Mouse (Mus musculus) 3T3-L1 (cell line): ENCODE results near the gene Myh9.
A peak's percentile ranks its signal among the peaks of the same experiment; 100 is the strongest.
"Not testable (repeated sequence)": the region's sequence is repeated elsewhere in the genome, so short reads cannot be mapped to it uniquely, and the experiment has no call there.

Experiments used
- DNase-seq: peaks from one replicate; pipeline ENCODE4 v3.0.0-alpha.2; 2015; ENCODE audit warnings: low read depth, low spot score

Gene Myh9

DNA sequence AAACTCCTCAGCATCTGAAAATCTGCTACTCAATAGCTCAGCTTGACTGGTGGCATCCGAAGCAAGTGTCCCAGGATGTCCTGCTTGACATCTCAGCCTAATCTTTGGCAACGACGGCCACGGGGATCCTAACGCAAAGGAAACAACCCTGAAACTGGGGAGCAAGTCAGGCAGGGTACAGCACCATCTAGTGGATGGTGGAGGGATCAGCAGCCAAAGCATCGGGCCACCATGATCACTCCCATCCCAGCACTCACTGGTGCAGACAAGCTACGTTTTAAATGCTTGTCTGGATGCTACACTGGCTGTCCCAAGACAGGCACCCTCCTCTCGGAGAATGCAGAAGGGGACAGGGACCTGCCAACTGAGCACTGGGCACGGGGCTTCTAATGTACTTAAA lies 85.1 kb downstream of the Myh9 start, which contains the start of gene Apol8:
TSS of gene Apol8 (minus strand) at position 156 of the 400 bp plus-strand sequence.
- peak; percentile 71 for DNase-seq

DNA sequence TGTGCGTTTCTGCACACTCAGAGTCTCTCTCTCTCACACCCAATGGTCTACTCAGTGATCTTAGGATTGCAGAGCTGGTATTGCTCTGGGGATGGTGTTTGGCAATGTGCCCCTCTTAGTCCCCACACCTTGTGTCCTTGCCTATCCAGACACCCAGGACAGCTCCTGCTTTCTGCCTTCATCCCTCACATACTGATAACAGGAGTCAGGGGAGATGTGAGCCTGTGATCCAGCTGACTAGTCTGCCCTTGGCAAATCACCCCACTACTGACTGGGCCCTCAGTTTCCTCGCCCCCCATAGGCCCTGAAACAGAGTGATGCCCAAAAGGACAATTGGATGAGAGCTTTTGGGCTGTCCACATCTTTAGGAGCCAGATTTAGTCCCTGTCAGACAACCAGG lies 85.9 kb downstream of the Myh9 start:
- DNase-seq: no peak

DNA sequence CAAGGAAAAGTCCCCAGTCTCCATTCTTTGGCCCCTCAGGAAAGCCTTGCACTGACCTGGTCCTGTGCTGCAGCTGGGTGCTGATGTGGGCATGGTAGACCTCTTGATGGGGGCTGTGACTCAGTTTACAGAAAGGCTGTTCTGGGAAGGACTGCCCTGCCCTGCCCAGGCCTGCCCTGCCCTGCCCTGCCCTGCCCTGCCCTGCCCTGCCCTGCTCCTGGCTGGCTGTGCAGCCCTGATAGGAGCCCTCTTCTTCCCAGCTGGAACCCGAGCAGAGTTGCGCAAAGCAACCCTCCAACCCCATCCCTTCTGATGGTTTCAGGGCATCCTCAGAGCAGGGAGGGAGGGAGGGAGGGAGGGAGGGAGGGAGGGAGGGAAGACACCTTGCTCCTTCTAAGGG lies 86.8 kb downstream of the Myh9 start:
- DNase-seq: no peak

DNA sequence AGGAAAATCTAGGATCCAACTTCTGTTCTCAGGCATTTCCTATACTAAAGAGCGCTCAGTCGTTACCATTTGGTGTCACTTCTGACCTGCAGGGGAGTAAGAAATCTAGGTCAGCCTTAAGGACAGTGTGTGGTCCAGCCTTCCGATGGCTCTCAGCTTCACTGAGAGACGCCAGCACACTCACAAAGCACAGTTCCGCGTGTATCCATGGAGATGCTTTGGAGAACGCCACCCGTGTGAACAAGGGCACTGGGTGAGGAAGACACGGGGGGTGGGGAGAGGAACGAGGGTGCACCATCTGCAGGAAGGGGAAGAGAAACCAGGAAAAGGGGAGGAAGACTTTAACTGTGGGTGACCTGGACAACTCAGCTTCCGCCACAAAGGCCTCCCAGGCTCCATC lies 89.5 kb downstream of the Myh9 start:
- DNase-seq: no peak

DNA sequence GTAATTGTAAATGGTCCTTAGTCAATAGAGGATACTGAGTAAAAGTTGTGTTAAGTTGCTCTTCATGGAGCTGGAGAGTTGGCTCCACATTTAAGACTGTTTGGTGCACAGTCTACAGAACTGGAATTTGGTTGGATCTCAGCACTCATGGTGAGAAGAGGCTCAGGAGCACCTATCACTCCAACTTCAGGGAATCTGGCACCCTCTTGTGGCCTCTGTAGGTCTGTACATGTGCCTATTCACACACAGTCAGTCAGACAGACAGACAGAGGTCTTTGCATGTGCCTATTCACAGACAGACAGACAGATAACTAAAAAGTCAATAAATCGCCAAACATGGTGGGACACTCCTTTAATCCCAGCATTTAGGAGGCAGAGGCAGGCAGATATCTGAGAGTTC lies 91.5 kb downstream of the Myh9 start:
- peak; percentile 81 for DNase-seq

DNA sequence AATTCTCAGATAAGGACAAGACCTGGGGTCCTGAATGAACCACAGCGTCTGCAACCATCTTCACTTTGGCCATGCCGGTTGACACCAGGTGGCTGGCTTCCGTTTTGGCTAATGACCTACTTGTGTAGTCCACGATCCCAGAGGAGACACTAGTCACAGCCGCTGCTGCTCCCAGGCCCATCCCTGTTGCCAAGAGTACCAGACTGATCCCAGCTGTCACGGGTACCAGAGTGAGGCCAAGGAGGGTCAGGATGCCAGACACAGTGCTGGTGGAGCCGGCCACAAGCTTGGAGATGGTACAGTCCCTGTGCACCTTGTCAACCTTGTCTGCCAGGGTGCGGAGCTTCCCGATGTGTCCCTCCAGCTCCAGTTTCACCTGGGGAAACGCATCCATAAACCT lies 92.3 kb downstream of the Myh9 start:
- DNase-seq: no peak

DNA sequence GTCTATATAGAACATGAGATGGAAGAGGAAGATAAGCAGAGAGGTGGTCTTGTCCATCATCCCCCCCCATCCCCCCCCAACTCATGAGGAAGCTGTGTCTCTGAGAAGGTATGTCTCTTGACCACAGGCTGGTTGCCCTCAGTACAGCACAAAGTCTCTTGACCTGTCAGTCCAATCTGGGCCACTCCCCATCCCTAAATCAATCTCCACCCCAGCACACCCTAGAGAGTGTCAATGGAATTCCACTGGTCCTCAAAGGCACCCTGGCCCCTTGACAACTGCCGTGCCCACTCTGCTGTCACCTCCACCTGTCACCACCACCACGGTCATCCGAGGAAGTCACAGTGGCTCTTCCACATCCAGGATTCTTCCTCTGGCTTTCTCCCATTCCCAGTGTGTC lies 93.6 kb downstream of the Myh9 start:
- no peak for DNase-seq

DNA sequence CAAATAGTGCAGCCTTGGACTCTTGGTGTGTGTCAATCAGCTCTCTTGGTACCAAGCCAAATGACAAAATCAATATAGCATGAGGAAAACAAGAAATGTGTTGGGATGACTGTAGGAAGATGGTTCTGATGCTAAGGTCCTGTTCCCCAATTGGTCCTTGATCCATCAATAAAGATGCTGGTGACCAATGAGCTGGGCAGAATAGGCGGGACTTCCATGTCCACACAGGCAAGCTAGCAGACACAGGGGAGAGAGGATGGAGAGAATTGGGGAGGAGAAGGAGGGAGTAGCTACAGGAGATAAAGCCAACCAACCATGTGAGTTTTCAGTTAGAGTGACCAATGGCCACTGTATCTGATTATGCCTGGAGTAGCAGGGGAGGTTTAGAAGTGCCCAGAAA lies 95.6 kb downstream of the Myh9 start:
- no peak for DNase-seq

DNA sequence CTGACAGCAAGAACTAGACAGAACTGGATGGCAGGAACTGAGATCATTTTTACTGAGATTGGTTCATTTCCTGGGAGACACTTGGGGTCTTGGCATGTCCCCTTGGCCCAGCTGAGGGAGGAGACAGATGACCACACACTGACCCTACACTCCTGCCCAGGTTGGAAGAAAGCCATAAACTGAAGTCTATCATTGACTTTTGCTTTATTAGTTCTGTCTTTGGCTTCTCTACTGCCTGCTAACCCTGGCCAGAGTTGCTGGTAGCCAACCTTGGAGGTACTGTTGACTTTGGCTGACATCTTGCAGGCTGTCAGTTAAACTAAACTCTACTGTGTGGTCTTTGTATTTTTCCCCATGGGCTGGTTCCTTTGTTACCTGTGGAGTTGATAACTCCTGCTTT lies 96.9 kb downstream of the Myh9 start:
- no peak for DNase-seq

DNA sequence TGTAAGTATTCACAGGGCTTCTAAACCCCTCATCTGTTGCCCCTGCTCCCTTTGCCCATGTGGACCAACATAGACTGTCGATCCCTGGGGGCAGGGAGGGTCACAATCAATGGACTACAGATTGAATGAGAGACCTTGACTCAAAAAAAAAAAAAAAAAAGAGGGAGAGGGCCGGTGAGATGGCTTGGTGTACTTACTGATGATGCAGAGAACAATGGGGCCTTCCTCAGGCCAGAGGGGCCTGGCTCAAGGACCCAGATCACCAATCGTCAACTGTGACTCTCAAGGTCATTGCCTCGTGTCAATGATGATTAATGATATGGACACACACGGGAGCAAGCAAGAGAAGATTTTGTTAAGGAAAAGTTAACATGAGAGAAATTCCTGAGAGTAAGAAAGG lies 97.3 kb downstream of the Myh9 start:
- DNase-seq: no peak

DNA sequence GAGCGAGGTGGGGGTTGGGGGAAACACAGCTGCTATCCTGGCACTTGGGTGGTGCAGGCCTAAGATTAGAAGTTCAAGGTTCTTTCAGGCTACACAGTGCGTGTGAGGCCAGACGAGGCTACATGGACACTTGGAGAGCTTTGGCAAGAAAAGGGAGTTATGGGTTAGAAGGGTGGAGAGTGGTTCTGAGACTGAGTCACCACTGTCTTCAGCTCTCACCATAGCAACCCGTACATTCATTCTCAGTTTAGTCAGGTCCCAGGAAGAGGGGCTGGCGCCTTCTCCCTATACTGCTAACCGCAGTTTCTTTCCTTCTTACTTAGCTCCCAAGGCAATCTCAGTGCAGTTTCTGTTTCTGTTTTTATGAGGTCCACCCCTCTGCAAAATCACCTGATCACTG lies 100.4 kb downstream of the Myh9 start:
- not testable (repeated sequence) for DNase-seq

DNA sequence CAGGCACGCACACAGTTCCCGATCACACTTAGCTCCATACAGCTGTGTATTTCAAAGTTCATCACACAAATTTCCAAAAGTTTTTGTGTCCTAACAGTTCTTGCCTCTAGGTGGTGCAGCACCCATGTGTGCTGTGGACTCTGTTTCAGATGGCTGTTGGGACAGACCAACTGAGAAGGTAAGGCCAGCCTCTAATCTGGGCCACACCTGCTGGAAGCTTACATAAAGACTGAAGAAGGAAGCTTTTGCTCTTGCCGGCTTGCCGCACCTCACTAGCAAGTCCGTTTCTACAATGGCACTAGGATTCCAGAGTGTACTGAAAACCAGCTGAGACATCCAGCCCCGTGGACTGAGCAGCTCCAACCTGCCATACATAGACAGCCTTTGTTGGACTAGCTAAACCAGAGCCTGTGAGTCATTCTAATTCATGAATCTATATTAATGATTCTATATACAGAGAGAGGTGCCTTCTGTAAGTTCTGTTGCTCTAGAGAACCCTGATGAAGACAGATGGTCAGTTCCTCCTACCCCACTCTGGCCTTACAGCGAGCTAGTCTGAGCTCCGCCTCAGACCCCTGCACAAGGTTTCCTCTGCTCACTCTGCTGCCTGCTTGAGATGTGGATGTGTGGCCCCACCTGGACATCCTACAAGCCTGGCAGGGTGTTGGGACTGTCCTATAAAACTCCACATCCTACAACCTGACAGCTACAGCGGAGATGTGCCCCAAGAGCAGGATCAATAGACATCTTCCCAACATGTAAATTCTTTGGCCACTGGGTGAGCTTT lies 101.3 kb downstream of the Myh9 start:
- DNase-seq: no peak

DNA sequence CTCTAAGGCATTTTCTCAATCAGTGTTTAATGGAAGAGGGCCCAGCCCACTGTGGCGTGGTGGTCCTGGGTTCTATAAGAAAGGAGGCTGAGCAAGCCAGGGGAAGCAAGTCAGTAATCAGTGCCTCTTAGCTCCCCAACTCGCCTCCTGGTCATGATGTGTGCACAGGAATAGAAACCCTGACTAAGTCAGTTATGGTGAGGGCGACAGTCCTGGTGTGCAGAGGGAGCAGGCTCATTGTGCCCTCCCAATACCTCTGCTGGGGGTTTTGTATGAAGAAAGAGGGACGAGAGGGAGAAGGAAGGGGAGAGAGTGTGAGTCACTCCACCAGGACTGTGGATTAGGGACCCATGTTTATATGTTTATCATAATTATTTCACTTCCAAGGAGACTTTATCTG lies 108.1 kb downstream of the Myh9 start:
- not testable (repeated sequence) for DNase-seq

DNA sequence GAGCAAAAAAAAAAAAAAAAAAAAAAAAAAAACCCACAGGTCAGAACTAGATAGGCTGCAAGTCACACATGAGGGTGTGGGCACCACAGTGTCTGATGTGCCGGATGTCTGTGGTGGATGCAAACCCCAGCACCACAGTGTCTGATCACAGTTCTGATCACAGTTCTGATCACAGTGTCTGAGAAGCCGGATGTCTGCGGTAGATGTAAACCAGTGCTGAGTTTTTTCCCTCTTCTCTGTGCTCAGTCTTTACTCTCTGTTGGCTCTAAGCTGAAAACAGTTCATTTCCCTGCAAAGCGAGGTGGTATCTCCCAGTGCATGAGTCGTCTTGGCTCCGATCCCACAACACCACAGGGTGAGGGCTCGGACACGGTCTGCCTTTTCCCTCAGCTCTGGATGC lies 108.6 kb downstream of the Myh9 start:
- DNase-seq: peak; percentile 61

DNA sequence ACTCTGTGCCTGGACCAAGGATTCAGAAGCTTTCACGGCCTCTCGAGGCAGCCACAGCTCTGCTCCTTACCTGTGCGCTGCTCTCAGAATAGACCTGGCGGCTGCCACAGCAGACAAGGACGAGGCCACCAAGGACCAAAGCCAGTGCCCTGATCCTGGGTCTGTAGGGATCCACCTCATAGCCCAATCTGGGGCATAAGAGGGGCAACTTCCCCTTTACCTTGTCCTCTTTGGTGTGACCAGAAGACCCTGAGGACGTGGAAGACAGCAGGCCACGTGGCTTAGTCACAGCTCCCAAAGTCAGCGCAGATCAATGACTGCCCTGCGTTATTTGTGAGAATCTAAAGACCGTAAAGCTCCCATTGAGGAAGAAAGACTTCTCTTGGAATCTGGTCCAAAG lies 109.1 kb downstream of the Myh9 start:
- not testable (repeated sequence) for DNase-seq

DNA sequence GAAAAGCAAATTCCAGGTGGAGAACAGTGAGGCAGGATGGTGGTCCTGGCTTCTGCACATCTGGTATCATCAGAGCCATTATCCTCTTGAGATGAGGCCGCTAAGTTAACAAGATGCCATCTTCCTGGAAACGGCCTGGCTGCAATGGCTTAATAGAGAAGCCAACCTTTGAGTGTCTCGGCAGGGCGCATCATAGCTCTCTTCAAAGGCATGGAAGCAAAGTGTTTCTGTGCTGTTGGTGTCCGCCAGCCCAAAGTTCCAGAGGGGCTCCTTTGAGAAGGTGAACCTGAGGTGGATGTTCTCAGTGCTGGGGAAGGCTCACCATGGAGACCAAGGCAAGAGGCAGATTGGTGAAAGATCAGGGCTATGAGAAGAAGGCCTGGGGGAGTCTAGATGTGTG lies 110.4 kb downstream of the Myh9 start:
- DNase-seq: no peak

DNA sequence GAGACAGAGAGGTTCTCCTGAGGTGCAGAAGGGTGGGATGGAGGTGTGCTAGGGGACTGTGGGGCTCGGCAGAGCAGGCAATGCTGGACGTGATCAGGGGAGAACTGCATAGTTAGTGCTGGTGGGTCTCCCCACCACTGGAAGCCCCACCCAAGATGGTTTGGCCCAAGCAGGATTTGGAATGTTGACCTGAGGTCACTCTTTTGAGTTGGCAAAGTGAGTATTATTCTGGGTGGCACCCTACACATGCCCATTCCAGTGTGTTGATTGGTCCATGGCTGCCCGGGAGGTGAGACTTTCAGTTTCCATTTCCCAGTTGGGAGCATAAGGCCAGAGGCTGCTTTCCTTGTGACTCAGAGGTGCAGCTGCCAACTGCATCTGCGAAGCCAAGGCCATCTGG lies 113.2 kb downstream of the Myh9 start, which contains the start of gene Apol9b:
TSS of gene Apol9b (plus strand) at position 301 of the 400 bp plus-strand sequence.
- DNase-seq: not testable (repeated sequence)

DNA sequence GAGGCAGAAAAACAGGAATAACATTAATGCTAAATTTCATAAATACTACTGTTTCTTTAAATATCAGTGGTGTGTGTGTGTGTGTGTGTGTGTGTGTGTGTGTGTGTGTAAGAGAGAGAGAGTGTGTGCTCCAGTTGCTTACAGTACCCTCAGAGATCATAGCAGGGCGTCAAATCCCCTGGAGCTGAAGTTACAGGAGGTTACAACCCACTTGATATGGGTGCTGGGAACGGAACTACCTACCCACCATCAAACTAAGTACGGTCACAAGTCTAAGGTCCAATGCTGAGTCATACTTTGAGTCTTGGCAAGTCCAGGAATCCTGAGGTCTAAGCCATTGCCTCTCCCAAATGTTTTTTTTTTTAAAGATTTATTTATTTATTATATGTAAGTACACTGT lies 114.2 kb downstream of the Myh9 start:
- not testable (repeated sequence) for DNase-seq

DNA sequence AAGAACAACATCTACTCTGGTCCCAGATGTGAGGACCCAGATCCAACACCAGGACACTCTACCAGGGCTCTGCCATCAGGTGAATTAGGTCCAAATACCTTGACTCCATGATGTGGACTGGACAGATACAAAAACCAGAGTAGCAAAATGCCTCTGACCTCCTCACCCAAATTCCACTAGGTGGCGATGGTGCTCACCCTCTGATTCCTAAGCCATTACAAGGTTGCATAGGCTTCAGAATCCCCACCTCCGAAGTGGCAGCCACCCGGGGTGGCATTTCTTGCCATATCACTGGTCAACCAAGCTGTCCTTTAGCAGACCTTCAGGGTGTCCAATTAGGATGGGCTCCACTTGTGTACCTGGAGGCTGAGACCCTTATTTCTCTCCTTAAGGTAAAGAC lies 114.8 kb downstream of the Myh9 start:
- peak; percentile 63 for DNase-seq

DNA sequence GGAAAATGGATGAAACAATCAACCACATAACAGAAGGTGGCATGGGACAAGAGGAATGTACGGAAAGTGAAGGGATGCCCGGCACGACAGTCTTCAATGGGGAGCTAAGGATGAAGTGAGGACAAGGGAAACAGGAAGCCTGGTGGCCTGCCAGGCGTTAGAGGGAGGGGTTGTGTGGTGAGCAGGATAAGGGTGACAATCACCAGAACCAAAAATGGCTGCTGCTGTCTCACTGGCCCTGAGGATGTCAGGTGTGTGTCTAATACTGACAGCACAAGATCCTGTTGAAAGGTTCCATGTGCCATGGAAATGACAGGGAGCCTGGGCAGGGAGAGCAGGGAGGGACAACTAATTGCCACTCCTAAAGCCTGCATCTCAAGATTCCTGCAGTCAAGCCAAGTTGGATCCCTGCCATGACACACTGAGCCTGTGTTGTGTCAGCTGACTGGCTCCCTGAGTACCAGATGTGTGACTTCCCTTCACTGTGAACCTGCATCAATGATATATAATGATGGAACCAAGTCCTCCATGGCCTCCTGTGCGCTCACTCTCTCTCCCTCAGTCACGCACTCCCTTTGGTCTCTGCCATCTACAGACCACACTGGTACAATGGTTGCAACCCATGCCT lies 116.5 kb downstream of the Myh9 start:
- DNase-seq: peak; percentile 71

DNA sequence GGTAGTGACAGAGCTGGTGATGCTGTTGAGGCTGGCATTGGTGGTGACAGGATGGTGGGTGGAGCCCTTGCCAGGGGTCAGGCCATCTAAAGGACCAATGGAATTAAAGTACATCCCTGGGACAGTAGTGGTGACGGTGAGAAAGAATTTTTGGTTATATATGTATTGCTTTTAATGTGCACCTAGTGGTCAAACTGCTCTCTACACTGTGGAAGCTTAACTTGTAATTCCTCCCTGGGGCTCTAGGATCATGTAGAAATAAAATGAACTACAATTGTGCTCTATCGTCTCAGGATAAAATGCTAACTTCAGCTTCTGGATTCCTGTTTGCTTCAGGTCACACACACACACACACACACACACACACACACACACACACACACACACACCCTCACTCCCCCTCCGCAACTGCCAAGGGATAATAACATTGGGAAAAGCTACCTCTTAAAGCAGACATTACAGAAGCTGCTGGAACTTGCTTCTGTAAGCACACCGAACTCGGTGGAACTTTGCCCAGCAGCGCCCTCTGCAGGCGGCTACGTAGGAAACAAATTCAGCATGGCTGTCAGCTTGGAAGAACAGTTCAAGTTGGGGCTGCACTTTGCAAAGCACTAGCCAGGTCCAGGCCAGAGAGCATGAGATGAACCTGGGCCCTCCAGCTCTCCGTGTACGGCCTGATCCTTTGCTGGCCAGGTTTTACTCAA lies 117.6 kb downstream of the Myh9 start:
- not testable (repeated sequence) for DNase-seq

DNA sequence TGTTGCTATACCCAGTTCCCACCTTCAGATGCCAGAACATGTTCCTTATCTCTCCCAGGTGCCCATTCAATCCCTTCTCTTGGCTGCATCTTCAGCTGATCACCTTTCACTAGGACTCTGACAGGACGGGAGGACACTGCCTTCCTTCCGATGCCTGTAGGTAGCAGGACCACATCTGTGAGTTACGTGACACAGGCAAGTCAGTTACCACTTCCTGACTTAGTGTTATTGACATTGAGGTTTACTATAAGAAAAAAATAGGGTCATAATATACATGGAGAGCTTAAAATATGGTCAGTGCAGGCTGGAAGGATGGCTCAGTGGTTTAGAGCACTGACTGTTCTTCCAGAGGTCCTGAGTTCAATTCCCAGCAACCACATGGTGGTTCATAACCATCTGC lies 120.5 kb downstream of the Myh9 start:
- not testable (repeated sequence) for DNase-seq

DNA sequence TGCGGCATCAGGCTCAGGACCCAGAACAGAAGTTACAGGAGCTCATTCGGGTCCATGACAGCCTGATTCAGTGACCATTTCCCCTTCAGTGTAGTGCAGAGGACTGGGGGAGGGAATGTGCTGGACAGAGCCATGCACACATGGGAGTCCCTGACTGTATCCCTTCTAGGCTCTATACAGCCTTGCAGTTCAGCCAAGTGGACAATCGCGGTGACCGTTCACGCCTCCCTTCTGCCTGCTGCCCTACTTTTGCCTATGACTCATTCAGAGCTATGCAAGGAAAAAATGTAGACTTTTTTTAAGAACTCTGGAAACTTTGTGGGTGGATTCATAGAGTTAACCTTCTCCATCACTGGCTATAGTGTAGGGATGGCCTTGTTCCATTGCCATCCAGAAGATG lies 123.7 kb downstream of the Myh9 start:
- DNase-seq: not testable (repeated sequence)
